Mouse (Mus musculus) testis, adult 2 months (tissue): Measurements from ENCODE around the gene Cachd1. TPM values are rescaled to one million over a fixed set of nuclear protein-coding genes. Genes with fewer than 3 reads are reported as not detected.

Source experiments
- H3K27ac ChIP-seq: fragments of 200-500 bp; 2 replicates; pipeline ENCODE4 v1.5.1; 2012; ENCODE audit warnings: low read depth, low read length; ENCODE audit not compliant: control insufficient read depth, insufficient read depth
- H3K27me3 ChIP-seq: fragments of 200-500 bp; 2 replicates; pipeline ENCODE4 v1.6.1; 2012; ENCODE audit warnings: mild to moderate bottlenecking, low read length, moderate library complexity; ENCODE audit not compliant: control insufficient read depth, insufficient read depth
- H3K36me3 ChIP-seq: fragments of 200-500 bp; 2 replicates; pipeline ENCODE4 v1.6.1; 2012; ENCODE audit warnings: mild to moderate bottlenecking, low read length; ENCODE audit not compliant: control insufficient read depth, insufficient read depth
- H3K4me1 ChIP-seq: fragments of 200-500 bp; 2 replicates; pipeline ENCODE4 v1.6.1; 2012; ENCODE audit warnings: low read length; ENCODE audit not compliant: control insufficient read depth, insufficient read depth
- H3K4me3 ChIP-seq: fragments of 200-500 bp; 2 replicates; pipeline ENCODE4 v1.5.1; 2012; ENCODE audit warnings: low read depth, mild to moderate bottlenecking, low read length, moderate library complexity, mixed read lengths; ENCODE audit not compliant: control insufficient read depth
- CTCF ChIP-seq: fragments of 200-500 bp; IDR thresholded peaks from 2 replicates; pipeline ENCODE4 v1.5.1; 2012; ENCODE audit warnings: low read depth, mild to moderate bottlenecking, inconsistent platforms, low read length, moderate library complexity; ENCODE audit not compliant: control insufficient read depth, insufficient read depth, insufficient replicate concordance
- POLR2A ChIP-seq: fragments of 200-500 bp; IDR thresholded peaks from 2 replicates; pipeline ENCODE4 v1.6.1; 2012; ENCODE audit warnings: low read depth, mild to moderate bottlenecking, inconsistent platforms, low read length, moderate library complexity; ENCODE audit not compliant: control insufficient read depth
- polyA plus RNA-seq: library from polyadenylated mRNA; depleted of rRNA; stranded (reverse); fragments of >200 nt; gene quantifications from 2 replicates; pipeline ENCODE4 v1.2.3, GENCODE M21; 2012

Cachd1 gene
- polyA plus RNA-seq, 1 experiment, result 10.0 TPM

- Histone ChIP-seq H3K27ac (no peak overlapping the region), H3K27me3 (no peaks in the 10 kb centered on the region), H3K36me3 (no peaks in the 10 kb centered on the region), H3K4me1 (no peaks in the 10 kb centered on the region), H3K4me3 (no peak overlapping the region)
- TF ChIP-seq POLR2A, result no peak
- TF ChIP-seq CTCF, result no peak
These were observed 175.4 kb downstream of the Cachd1 start for GRCm38 (mm10) chr4:100951876-100952275.

- no peaks in the 10 kb centered on the region for H3K36me3 ChIP-seq
- TF ChIP-seq POLR2A (no peak), CTCF (no peak)
These were observed 186.9 kb downstream of the Cachd1 start for GRCm38 (mm10) chr4:100963341-100963740.

GRCm38 (mm10) chr4:100963796-100964195, 187.3 kb downstream of the Cachd1 start:
- Histone ChIP-seq H3K4me1 (no peaks in the 10 kb centered on the region), H3K36me3 (no peaks in the 10 kb centered on the region)

More at GRCm38 (mm10) chr4:100963341-100963740, 186.9 kb downstream of the Cachd1 start:
- no peaks in the 10 kb centered on the region for H3K4me1 ChIP-seq
- H3K27me3 ChIP-seq, result no peaks in the 10 kb centered on the region
- H3K4me3 ChIP-seq, result no peak overlapping the region
- H3K27ac ChIP-seq, result no peak overlapping the region

GRCm38 (mm10) chr4:100967703-100968392, 191.4 kb downstream of the Cachd1 start:
- Histone ChIP-seq H3K4me3 (no peak overlapping the region), H3K36me3 (no peaks in the 10 kb centered on the region), H3K4me1 (no peaks in the 10 kb centered on the region), H3K27ac (no peak overlapping the region), H3K27me3 (no peaks in the 10 kb centered on the region)
- no peak for TF ChIP-seq POLR2A
- TF ChIP-seq CTCF, result no peak

More at GRCm38 (mm10) chr4:100963796-100964195, 187.3 kb downstream of the Cachd1 start:
- Histone ChIP-seq H3K27ac (no peak overlapping the region), H3K27me3 (no peaks in the 10 kb centered on the region), H3K4me3 (no peak overlapping the region)
- no peak for TF ChIP-seq POLR2A
- TF ChIP-seq CTCF, result no peak

GRCm38 (mm10) chr4:100973641-100974454, 197.4 kb downstream of the Cachd1 start:
- Histone ChIP-seq H3K4me1 (no peaks in the 10 kb centered on the region), H3K27me3 (no peaks in the 10 kb centered on the region), H3K27ac (no peak overlapping the region), H3K36me3 (no peaks in the 10 kb centered on the region), H3K4me3 (no peak overlapping the region)
- TF ChIP-seq POLR2A (no peak), CTCF (no peak)

- no peak overlapping the region for H3K27ac ChIP-seq
- no peaks in the 10 kb centered on the region for H3K27me3 ChIP-seq
- TF ChIP-seq CTCF (no peak), POLR2A (no peak)
- no peak overlapping the region for H3K4me3 ChIP-seq
- H3K36me3 ChIP-seq, result no peaks in the 10 kb centered on the region
- H3K4me1 ChIP-seq, result no peaks in the 10 kb centered on the region
These were observed 198.1 kb downstream of the Cachd1 start for GRCm38 (mm10) chr4:100974455-100975035.

GRCm38 (mm10) chr4:100977522-100977921, 201.0 kb downstream of the Cachd1 start:
- no peaks in the 10 kb centered on the region for H3K27me3 ChIP-seq
- TF ChIP-seq CTCF (no peak), POLR2A (no peak)
- no peaks in the 10 kb centered on the region for H3K4me1 ChIP-seq
- H3K27ac ChIP-seq, result no peak overlapping the region
- H3K4me3 ChIP-seq, result no peak overlapping the region
- no peaks in the 10 kb centered on the region for H3K36me3 ChIP-seq
